Mouse (Mus musculus): ENCODE measurements around the gene Tpsg1. TPM values are rescaled to one million over a fixed set of nuclear protein-coding genes. Genes with fewer than 3 reads are reported as not detected.
A peak's percentile ranks its signal among the peaks of the same experiment; 100 is the strongest.

Tpsg1 gene
- polyA plus RNA-seq, 1 experiment from 2014 or later: 0.63 TPM

DNA sequence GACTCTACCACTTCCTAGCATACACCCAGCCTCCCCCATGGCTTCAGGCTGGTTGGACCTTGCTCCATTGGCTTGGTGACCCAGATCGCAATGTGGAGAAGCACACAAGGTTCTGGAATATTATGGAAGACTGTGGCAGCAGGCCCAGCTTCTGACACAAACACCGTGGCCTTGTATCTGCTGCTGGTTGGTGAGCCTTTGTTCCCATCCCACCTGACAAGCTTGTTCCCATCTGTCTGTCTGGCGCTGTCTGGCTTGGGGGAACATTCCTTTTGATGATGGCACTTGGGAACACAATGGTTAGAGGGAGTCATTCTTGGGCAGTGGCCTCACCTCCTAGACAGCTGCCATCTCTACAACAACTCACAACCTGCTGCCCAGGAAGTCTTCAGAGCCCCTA is 51.9 kb downstream of the Tpsg1 start:
- H3K4me1 ChIP-seq (ENCODE audit: control insufficient read depth, insufficient read depth, low read length): peaks cover 43% of the 10 kb centered on the region
- WGBS: 88% methylated on average over 3 of the region's 3 CpGs
- ATAC-seq (ENCODE audit: insufficient number of reproducible peaks, low FRiP score, low TSS enrichment, low read depth) (no peak), DNase-seq (ENCODE audit: low spot score) (no peak)
- H3K4me3 ChIP-seq (ENCODE audit: low read depth, low read length): no peak overlapping the region
- H3K36me3 ChIP-seq (ENCODE audit: control insufficient read depth, insufficient read depth, low read length): no peaks in the 10 kb centered on the region
- H3K27ac ChIP-seq (replicated peaks; ENCODE audit: low read depth, low read length): 0 out of 2 replicates have a peak overlapping the region, but pooled peaks have one; percentile 33
- H3K9me3 ChIP-seq (ENCODE audit: control insufficient read depth, low read length): no peaks in the 10 kb centered on the region
- H3K9ac ChIP-seq (ENCODE audit: low read length): no peak overlapping the region
- no peak overlapping the region for H3K4me2 ChIP-seq (ENCODE audit: low read depth, severe bottlenecking)
- no peaks in the 10 kb centered on the region for H3K27me3 ChIP-seq (ENCODE audit: control insufficient read depth, insufficient read depth, low read length)

Other genes with a start within 250 kb of the Tpsg1 start
- gene Ptx4, start 248.5 kb upstream of the Tpsg1 start, polyA plus RNA-seq (2014; fragmentation: Nextera tagmentation; extraction: Ambion mirVana): 0.17 TPM in 1 of 2 replicates, not detected in the other
- gene Clcn7, start 235.9 kb upstream of the Tpsg1 start, polyA plus RNA-seq (2014; fragmentation: Nextera tagmentation; extraction: Ambion mirVana): 20.6 and 21.0 TPM in 2 replicates
- gene Ccdc154, start 206.8 kb upstream of the Tpsg1 start, polyA plus RNA-seq (2014; fragmentation: Nextera tagmentation; extraction: Ambion mirVana): not detected in 2 replicates
- not detected in 2 replicates for gene Gm38655, start 193.8 kb upstream of the Tpsg1 start, polyA plus RNA-seq (2014; fragmentation: Nextera tagmentation; extraction: Ambion mirVana)
- gene BC003965, start 184.7 kb upstream of the Tpsg1 start, polyA plus RNA-seq (2014; fragmentation: Nextera tagmentation; extraction: Ambion mirVana): 31.6 and 32.7 TPM in 2 replicates
- gene Unkl, start 180.9 kb upstream of the Tpsg1 start, polyA plus RNA-seq (2014; fragmentation: Nextera tagmentation; extraction: Ambion mirVana): 4.8 and 5.8 TPM in 2 replicates
- gene Gnptg, start 129.1 kb upstream of the Tpsg1 start, polyA plus RNA-seq (2014; fragmentation: Nextera tagmentation; extraction: Ambion mirVana): 28.3 and 29.4 TPM in 2 replicates
- gene Tsr3, start 129.1 kb upstream of the Tpsg1 start, polyA plus RNA-seq (2014; fragmentation: Nextera tagmentation; extraction: Ambion mirVana): 63.8 and 66.1 TPM in 2 replicates
- 0.71 and 0.88 TPM in 2 replicates for gene Baiap3, start 112.9 kb upstream of the Tpsg1 start, polyA plus RNA-seq (2014; fragmentation: Nextera tagmentation; extraction: Ambion mirVana)
- gene Ube2i, start 94.7 kb upstream of the Tpsg1 start, polyA plus RNA-seq (2014; fragmentation: Nextera tagmentation; extraction: Ambion mirVana): 922 and 923 TPM in 2 replicates
- not detected in 2 replicates for gene Prss34, start 70.9 kb upstream of the Tpsg1 start, polyA plus RNA-seq (2014; fragmentation: Nextera tagmentation; extraction: Ambion mirVana)
- not detected in 2 replicates for gene Prss28, start 60.6 kb upstream of the Tpsg1 start, polyA plus RNA-seq (2014; fragmentation: Nextera tagmentation; extraction: Ambion mirVana)
- gene Prss29, start 50.6 kb upstream of the Tpsg1 start, polyA plus RNA-seq (2014; fragmentation: Nextera tagmentation; extraction: Ambion mirVana): not detected in 2 replicates
- not detected in 2 replicates for gene Tpsab1, start 23.7 kb upstream of the Tpsg1 start, polyA plus RNA-seq (2014; fragmentation: Nextera tagmentation; extraction: Ambion mirVana)
- not detected in 2 replicates for gene Tpsb2, start 3.0 kb upstream of the Tpsg1 start, polyA plus RNA-seq (2014; fragmentation: Nextera tagmentation; extraction: Ambion mirVana)
- gene Cacna1h, start 64.5 kb downstream of the Tpsg1 start, polyA plus RNA-seq (2014; fragmentation: Nextera tagmentation; extraction: Ambion mirVana): 5.5 TPM in 2 replicates
- gene Tekt4, start 85.3 kb downstream of the Tpsg1 start, polyA plus RNA-seq (2014; fragmentation: Nextera tagmentation; extraction: Ambion mirVana): not detected in 2 replicates
- gene Sstr5, start 128.0 kb downstream of the Tpsg1 start, polyA plus RNA-seq (2014; fragmentation: Nextera tagmentation; extraction: Ambion mirVana): 0.17 TPM in 1 of 2 replicates, not detected in the other
- gene Sox8, start 201.4 kb downstream of the Tpsg1 start, polyA plus RNA-seq (2014; fragmentation: Nextera tagmentation; extraction: Ambion mirVana): 7.1 and 8.8 TPM in 2 replicates
- 22.5 and 23.8 TPM in 2 replicates for gene Lmf1, start 209.8 kb downstream of the Tpsg1 start, polyA plus RNA-seq (2014; fragmentation: Nextera tagmentation; extraction: Ambion mirVana)